Mouse (Mus musculus) mouse embryonic stem cell (cell line): ENCODE data around the gene Plpp2.

Source experiments
- in situ Hi-C, 2 experiments: fragments of 300-500 bp; cut with MboI; formaldehyde crosslinking; loops; 1 replicate in 1 of 2; 3 replicates in 1 of 2; pipeline ENCODE4 v1.14.3; 2019 to 2020; ENCODE audit warnings: low sequenced_read_pairs in 2 of 2, low pct_unique_long_range_greater_than_20kb in 1 of 2, mixed read lengths in 1 of 2; ENCODE audit not compliant: unreplicated experiment in 1 of 2

Gene Plpp2

DNA sequence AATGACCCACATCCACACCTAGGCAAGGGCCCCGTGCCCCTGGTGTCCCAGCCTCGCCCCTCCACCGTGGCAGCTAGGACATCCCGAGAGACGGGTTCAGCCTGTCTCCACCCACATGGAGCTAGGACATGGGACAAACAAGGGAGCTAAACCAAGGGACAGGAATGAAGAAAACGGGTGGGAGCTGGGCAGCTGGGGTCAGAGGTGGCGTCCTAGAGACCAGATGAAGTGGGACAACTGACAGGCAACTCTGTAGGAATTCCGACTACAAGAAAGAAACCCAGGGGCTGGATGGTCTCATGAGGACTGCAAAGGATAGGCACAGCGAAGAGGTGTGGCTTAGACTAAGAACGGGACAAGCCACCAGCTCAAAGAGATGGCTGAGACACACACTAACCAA, 20.1 kb upstream of the Plpp2 start:
- in situ Hi-C loops, result no loop called here

DNA sequence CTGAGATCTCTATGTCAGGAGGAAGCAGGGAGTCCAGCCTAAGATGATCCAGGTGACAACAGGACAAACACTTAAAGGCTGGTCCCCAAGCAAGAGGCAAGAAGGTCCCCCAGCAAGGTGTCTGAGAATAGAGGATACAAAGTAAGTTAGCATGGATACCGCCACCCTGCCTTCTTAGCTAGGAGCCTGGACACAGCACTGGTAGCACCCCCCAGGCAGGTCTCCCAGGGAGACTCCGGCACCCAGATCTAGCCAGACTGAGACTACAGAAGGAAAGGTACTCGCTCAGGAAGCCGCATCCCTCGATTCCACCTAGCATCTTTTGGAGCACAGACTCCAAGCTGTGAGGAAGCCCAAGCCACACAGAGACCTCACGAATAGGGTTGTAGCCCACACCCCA, 19.6 kb upstream of the Plpp2 start:
- in situ Hi-C loops, result no loop called here

DNA sequence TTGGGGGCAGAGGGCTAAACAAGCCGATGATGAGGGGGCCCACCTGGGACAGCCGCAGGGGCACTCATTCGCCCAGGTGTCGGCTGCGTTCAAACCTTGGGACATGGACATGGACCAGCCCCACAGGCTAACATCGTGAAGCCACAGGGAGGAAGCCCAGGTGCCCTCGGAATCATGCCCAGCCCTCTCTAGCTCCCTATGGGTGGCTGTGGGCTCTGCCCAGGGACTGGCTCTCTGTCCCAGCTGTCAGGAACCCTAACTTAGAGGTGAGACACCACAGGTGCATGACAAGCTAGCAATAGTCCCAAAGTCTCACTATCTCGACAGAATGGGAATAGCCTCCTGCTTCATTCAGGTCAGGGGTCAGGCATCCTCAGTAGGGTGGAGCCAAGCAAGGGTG, 18.9 kb upstream of the Plpp2 start:
- in situ Hi-C loops, result no loop called here

DNA sequence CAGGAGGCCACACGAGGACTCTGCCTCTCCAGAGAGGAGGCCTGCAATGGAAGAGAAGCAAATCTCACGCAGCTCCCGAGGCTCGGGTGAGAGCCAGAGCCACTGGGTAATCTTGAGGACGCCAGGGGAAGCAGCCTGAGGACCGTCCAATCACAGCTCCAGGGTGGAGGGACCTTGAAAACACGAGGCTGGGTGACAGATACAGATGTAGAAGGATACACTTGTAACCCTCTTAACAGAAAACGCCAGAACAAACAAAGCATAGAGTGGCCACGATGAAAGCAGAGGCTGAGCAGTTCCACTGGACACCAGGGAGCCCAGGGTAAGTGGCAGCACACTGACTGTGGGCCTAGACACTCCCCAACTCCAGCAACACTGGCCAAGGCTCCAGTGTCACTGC, 16.8 kb upstream of the Plpp2 start:
- in situ Hi-C loops, result no loop called here

DNA sequence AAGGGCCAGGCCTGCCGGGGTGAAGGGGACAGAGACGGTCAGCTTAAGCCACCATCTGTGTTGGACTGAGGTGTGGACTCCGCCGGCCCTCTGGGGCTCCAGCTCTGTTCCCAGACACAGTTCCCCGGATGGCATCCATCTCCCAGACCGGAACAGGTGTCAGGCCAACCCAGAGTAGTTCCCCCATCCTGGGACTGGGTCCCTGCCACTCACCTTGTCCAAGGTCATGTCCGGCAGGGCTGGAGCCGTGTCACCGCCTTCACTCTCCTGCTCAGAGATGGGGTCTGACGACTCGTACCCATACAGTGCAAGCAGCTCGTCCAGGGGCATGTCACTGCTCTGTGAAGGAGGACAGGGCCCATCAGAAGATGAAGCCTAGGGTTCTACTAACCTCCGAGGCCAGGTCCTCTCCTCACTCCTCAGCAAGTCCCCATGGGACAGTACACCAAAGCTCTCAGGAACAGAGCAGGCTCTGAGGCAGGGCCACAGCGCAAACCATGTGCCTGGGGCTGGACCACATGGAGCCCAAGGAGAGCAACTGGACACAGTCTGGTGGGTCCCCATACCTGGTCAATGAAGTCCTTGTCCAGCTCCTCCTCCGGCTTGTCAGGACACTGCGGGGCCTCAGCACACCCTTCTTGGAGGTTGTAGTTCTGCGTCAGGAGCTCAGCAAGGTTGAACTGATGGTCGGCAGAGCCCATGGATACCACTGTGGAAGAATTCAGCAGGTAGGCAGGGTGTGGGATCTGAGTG, 15.6 kb upstream of the Plpp2 start:
- in situ Hi-C loops, result no loop called here

DNA sequence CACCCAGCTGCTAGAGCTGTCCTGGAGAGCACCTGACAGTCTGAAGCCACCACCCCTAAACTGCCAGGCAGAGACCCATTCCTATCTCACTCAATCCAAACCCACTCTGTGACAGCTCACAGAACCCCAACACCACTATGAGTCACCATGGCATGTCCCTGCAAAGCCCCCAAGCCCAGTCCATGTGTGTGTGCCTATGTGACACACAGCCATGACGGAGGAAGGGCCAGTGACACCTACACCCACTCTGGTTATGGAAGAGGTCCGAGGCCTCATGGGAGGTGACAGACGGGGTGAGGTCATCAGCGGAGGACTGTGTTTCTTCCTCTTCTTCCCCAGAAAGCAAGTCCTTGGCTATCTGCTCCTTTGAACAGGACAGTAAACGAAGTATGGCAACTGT, 14.9 kb upstream of the Plpp2 start:
- in situ Hi-C loops, result no loop called here

DNA sequence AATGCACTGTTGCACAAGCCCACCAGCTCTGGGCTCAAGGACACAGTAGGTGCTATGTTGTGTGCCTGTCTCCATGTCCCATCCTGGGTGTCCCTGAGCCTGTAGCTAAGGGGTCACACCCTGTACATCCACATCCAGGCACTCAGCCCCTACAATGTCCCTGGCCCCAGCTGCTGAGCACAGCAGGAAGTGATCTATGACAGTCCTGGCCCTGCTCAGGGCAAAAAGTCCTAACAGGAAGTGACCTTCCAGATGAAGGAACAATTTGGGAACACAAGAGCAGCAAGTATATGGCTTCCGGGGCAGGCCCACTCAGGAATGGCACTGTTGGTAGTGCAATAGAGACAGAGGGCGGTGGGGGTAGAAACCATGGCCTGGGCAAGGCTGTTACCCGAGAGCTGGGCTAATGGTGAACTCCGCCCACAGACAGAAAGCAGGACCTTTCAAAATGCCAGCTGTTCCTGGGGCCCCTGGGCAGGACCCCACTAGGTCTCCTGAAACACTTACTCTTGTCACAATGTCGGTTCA, 13.6 kb upstream of the Plpp2 start:
- in situ Hi-C loops, result no loop called here

DNA sequence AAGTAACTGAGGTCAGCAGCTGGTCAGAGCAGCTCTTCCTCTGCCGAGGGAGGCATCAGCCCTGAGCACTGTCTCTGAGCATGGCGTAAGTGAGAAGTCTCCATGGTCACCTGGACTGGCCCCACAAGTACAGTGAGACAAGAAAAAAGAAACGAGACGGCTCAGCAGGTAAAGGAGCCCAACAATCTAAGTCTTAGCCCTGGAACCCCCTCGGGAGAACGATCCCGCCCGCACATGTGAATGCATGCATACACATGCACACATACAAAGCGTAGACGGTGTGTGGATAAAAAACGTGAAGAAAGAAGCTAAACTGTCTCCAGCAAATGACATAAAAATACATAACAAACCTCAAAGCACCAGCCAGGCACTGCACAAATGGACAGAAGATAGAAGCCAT, 12.9 kb upstream of the Plpp2 start:
- in situ Hi-C loops, result no loop called here

DNA sequence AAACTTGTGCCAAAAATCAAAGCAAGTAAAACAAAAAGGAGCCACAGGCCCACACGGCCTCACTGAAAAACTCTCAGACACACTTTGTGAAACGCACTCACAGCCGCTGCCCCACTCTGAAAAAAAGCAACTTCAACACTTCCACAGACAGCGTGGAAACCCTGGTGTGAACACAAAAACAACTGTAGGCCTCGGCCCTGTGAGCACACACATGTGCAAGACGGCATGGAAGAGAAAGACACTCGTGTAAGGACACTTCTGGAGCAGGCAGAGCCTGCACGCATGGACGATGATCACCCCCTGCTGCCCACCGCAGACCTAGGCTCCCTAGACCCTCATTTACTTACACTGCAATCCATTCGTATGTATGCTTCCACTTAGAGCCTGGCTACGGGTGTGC, 12.3 kb upstream of the Plpp2 start:
- in situ Hi-C loops, result no loop called here

DNA sequence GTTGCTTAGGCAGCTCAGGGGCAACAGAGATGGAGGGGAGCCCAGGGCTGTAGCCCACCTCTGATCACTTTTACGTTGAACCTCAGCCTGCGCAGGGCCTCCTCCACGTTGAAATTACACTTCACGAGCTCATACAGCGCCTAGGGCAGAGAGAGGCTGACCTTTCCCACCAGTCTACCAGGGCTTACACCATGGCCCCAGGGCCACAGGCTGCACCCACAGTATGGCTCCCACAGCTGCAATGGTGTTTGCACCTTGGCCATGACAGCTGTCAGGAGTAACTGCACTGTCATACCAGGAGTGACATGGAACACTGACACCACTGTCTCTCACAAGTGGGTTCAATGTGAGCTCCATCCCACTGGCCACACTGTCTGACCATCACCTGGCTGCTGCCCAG, 11.0 kb upstream of the Plpp2 start:
- in situ Hi-C loops, result no loop called here

DNA sequence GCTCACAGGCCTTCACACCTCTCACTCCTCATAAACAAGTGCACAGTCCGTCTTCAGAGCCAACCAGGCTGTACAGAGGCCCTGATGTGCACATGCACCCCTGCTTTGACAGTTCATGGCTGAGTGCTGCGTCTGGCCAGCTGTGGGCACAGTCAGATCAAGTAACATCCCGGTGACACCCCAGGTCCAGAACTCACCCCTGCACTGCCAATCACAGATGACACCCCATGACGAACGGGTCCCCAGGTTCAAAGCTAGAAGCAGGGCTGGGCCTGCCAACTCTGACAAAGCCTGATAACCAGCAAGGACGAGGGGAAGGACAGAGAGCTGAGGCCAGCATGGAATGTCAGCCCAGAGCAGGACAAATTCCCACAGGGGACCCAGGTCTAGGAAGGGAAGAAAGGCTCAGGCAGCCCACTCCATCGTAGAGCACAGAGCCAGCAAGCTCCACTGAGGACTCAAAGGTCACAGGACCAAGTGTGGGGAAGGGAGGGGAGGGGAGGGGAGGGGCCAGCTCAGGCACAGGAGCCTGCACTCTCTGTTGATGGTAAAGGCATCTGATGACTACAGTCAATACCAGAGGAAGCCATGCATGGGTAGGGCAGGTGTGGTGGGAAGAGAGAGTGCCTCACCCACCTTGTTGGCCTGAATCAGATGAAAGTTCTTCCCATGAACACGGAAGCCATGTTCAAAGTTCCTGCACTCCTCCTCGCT, 10.4 kb upstream of the Plpp2 start:
- in situ Hi-C loops, result no loop called here

DNA sequence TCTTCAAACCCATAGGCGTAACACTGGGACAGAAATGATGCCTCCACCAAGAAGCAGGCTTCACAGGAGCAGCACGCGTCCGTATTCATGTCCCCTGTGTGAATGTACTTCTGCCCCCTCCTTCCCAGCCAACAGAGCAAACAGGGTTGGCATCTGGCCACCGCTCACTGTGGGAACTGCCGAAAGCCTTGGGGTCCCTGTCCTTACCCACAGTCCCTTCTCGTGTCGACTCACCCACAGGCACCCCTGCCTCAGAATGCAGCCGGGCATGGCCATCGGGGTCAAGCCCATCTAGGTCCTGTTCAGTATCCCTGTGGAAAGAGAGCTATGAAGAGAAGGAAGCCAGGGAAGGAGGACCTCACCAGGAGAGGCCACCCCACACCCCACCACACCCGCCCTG, 8.6 kb upstream of the Plpp2 start:
- in situ Hi-C loops, result no loop called here

DNA sequence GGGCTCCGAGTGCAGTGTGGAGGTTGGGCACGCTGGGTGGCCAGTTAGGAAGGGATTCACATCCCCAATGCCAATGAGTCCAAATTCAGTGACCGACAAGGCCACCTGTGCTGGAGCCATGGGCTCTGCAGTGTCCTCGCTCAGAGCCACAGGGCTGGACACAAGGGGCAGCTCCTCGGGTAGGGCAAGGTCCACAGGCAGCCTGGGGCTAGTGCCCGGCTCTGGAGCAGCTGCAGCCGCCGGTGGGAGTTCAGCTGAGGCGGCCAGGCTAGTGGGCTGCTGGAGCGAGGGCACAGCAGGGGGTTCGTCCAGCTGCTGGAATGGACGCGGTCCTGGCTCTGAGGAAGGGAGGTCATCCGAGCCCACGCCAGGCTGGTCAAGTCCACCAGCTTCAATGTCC, 7.9 kb upstream of the Plpp2 start:
- in situ Hi-C loops, result no loop called here

DNA sequence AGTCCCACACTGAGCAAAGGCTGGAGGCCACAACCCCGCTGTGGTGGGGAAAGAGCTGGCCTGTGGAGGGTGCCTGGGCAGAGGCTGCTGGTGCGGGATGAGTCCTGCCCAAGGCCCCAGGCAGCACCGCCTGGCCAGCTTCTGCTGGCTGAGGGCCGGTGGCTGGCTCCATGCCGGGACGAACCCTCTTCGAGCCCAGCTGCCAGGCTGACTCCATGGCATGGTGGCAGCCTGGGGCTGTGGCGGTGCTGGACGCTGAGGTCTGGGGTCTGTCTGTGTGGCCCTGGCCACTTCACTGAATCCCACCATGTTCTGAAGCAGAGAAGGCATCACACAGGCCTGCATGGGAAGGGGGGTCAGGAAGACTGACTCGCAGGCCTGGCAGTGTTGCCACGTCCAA, 7.2 kb upstream of the Plpp2 start:
- in situ Hi-C loops, result no loop called here

DNA sequence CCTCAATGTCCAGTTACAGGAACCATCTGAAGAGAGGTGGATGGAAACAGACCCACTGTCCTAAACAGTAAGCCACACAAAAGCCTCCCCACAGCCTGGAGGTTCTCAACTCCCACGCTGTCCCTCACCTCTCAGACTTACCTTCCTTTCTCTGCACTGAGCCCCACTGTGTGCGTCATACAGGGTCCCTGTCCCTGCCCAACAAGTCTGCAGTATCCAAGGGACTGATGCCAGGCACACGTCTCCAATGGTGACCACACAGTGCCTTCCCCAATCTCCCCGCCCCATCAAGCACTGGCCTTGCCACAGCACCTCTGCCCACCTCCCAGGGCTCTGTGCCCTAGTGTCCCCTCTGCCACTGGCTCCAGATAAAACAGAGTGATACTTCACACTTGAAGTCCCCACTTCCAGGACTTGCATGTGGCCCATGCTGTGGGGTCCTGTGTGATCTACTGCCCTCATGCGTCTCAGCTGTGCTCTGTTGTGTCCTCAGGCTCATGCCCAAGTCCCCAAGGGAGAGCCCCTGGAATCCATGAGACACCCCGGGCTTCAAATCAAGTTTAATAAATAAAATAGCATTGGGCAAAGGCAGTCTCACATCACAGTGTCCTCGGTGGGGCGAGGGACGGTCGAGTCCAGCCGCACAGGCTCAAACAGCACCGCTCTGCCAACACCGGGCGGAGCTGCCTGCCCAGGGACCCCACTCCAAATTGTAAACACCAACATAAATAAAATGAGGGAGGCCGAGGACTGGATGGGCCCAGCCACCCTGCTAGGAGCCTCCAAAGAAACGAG, 6.3 kb upstream of the Plpp2 start:
- in situ Hi-C loops, result no loop called here

DNA sequence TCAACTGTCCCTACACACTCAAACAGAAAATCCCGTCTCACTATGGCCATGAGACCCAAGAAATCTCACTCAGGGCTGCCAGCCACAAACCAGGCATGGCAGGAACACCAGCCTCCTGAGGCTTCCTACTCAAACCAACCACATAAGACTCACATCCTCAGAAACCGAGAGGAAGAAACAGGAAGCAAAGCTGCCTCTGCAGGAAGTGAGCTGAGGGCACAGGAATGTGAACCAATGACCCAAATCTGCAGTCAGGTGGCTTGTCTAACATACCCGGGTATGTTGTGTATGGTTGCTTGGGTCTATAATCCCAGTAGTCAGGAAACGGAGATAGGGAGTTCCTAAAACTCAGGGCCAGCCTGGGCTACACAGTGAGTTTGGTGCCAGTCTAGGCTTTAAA, 5.3 kb upstream of the Plpp2 start:
- in situ Hi-C loops, result no loop called here

DNA sequence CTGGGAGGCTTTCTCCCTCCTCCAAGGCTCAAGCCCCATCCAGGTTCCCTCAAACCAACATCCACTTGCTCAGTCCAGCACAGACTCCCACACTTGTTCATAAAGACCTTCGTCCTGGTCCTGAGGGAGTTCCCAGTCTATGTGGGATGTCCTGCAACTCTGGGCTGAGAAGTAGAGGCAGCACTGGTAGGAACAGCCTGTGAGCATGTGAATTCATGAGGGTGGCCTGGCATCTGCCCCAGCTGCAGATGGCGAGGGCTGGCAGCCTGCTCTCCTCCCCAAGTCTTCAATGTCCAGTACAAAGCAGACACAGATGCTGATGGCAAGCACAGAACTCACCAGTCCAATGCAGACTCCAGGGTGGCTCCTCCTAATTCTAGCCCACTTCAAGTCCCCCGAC, 4.7 kb upstream of the Plpp2 start:
- in situ Hi-C loops, result no loop called here

DNA sequence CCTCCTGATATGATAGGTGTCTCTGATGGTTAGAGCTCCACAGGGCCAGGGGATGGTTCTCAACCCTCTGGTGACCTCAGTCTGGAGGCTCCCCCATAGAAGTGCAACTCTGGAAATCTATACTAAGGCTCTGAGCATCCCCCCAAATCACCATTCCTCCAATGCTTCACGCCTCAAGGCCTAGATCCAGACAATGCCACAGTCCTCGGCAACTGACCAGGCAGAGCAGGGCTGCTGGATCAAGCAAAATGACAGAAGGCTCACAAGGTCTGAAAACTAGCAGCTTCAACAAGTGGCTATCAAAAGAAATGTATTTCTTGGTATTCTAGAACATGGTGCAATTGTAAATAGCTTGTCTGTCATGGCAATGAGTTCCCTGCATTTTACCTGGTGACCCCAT, 4.2 kb upstream of the Plpp2 start:
- in situ Hi-C loops, result no loop called here

DNA sequence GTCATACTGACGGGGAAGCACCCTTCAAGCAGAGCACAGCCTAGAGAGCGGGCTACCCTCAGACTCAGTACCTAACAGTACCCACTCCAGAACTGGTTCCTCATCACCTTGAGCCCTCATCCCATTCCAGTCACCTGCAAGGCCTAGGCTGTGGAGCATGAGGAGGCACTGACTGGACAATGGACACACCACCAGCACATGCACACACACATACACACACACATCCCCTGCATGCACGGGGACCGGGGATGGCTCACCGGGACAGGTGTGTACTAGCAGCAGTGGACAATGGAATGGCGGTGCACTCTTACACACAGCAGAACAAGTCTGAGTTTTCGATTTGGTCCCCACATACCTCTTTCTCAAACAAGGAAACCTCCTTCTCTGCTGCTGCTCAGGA, 3.7 kb upstream of the Plpp2 start:
- in situ Hi-C loops, result no loop called here
